Comparison of ENCODE assay signal across 22 mouse cellular contexts in genomic region chr7:99180162-99180561, GRCm38 (mm10). TPM values are rescaled to one million over a fixed set of nuclear protein-coding genes. Genes with fewer than 3 reads are reported as not detected.
A peak's percentile ranks its signal among the peaks of the same experiment; 100 is the strongest.
DNase-seq lines count a peak whose midpoint lies in the region; ATAC-seq and TF ChIP-seq lines count a peak whose summit lies in the region.
"Had no signal": no experiment of that assay in that cellular context is flagged by ENCODE, and none has a peak within 500 bp of the region (broad histone marks: within the 10 kb centered on the region; RNA-seq: fewer than 3 reads in every experiment).

No protein-coding gene starts in this region.

- no peaks in the 10 kb centered on the region for H3K36me3 ChIP-seq in lung, postnatal 0 days (ENCODE audit: insufficient read depth, low read length)
- H3K36me3 ChIP-seq in liver, embryonic 11.5 days (ENCODE audit: control insufficient read depth, insufficient read depth, low read length), result no peaks in the 10 kb centered on the region
- H3K36me3 ChIP-seq in small intestine, adult 2 months (ENCODE audit: control insufficient read depth, insufficient read depth, low read length), result peaks cover 11% of the 10 kb centered on the region
- H3K36me3 ChIP-seq in forebrain, embryonic 14.5 days (ENCODE audit: control insufficient read depth, insufficient read depth, low read length), result no peaks in the 10 kb centered on the region
- H3K36me3 ChIP-seq: embryonic facial prominence, embryonic 10.5 days; forebrain, embryonic 12.5 days; hindbrain, embryonic 13.5 days; limb, embryonic 15.5 days; neural tube, embryonic 15.5 days; stomach, embryonic 15.5 days had no signal

- H3K27me3 ChIP-seq in lung, postnatal 0 days (replicated peaks; ENCODE audit: insufficient read depth, low read length), result no peaks in the 10 kb centered on the region
- H3K27me3 ChIP-seq in liver, embryonic 11.5 days (replicated peaks; ENCODE audit: control insufficient read depth, insufficient read depth, low read length), result peaks cover 13% of the 10 kb centered on the region
- H3K27me3 ChIP-seq in small intestine, adult 2 months (ENCODE audit: control insufficient read depth, insufficient read depth, low read length), result no peaks in the 10 kb centered on the region
- no peaks in the 10 kb centered on the region; the same call in 1 of the 2 replicates for H3K27me3 ChIP-seq in forebrain, embryonic 14.5 days (replicated peaks; ENCODE audit: control insufficient read depth, insufficient read depth, low read length)
- H3K27me3 ChIP-seq: stomach, embryonic 15.5 days had no signal

- peaks cover 2% of the 10 kb centered on the region; the same call in 1 of the 2 replicates for H3K4me1 ChIP-seq in lung, postnatal 0 days (ENCODE audit: insufficient read depth, low read depth, low read length)
- peaks cover 4% of the 10 kb centered on the region for H3K4me1 ChIP-seq in liver, embryonic 11.5 days (replicated peaks; ENCODE audit: control insufficient read depth, insufficient read depth, low read length)
- H3K4me1 ChIP-seq in small intestine, adult 2 months (ENCODE audit: control insufficient read depth, insufficient read depth, insufficient read length, low read length), result peaks cover 29% of the 10 kb centered on the region; the same call in 1 of the 2 replicates
- H3K4me1 ChIP-seq in forebrain, embryonic 14.5 days (ENCODE audit: control insufficient read depth, insufficient read depth, low read length), result no peaks in the 10 kb centered on the region

- H3K9ac ChIP-seq in lung, postnatal 0 days (replicated peaks; ENCODE audit: low read depth), result no peak overlapping the region
- no peak overlapping the region for H3K9ac ChIP-seq in liver, embryonic 11.5 days (ENCODE audit: low read depth, low read length)
- no peak overlapping the region for H3K9ac ChIP-seq in forebrain, embryonic 14.5 days (ENCODE audit: low read length)
- H3K9ac ChIP-seq: forebrain, embryonic 12.5 days; limb, embryonic 15.5 days; neural tube, embryonic 15.5 days; stomach, embryonic 15.5 days had no signal

- H3K27ac ChIP-seq in lung, postnatal 0 days (ENCODE audit: low read length), result no peak overlapping the region
- H3K27ac ChIP-seq in liver, embryonic 11.5 days (ENCODE audit: low read depth, low read length), result no peak overlapping the region
- H3K27ac ChIP-seq in small intestine, adult 2 months (ENCODE audit: insufficient read depth, low read depth, low read length), result peak overlapping the region; percentile 2; the same call in 1 of the 2 replicates
- no peak overlapping the region for H3K27ac ChIP-seq in forebrain, embryonic 14.5 days (ENCODE audit: low read depth, low read length)
- H3K27ac ChIP-seq: embryonic facial prominence, embryonic 10.5 days; forebrain, embryonic 12.5 days; hindbrain, embryonic 13.5 days; limb, embryonic 15.5 days; neural tube, embryonic 15.5 days; stomach, embryonic 15.5 days had no signal

- no peak for TF ChIP-seq POLR2A in small intestine, adult 2 months (IDR thresholded peaks at IDR 0.05; ENCODE audit: low read depth, low read length)

- H3K4me3 ChIP-seq in lung, postnatal 0 days (ENCODE audit: low read depth, low read length), result no peak overlapping the region
- no peak overlapping the region for H3K4me3 ChIP-seq in liver, embryonic 11.5 days (ENCODE audit: low read depth, low read length)
- no peak overlapping the region for H3K4me3 ChIP-seq in small intestine, adult 2 months (ENCODE audit: low read depth, low read length)
- H3K4me3 ChIP-seq in forebrain, embryonic 14.5 days (ENCODE audit: low read depth, low read length), result no peak overlapping the region
- H3K4me3 ChIP-seq: embryonic facial prominence, embryonic 10.5 days; forebrain, embryonic 12.5 days; hindbrain, embryonic 13.5 days; limb, embryonic 15.5 days; neural tube, embryonic 15.5 days had no signal

- peak; percentile 85 for DNase-seq in heart, adult 11 months
- DNase-seq in heart, adult 9 months (ENCODE audit: low spot score in 2 of 2), result no peak
- no peak for DNase-seq in lung, postnatal 0 days (ENCODE audit: low spot score)
- DNase-seq in lung, postnatal 10 days, result no peak
- no peak for DNase-seq in liver, embryonic 11.5 days (ENCODE audit: low spot score)
- no peak for DNase-seq in B cell, adult 2 months
- no peak for DNase-seq in forebrain, embryonic 14.5 days (ENCODE audit: low spot score)
- DNase-seq: cerebellum, adult 8-10 months; gastrocnemius, postnatal 25 days; kidney, postnatal 10 days; lung, postnatal 4 days; right cerebral cortex, postnatal 25 days; thymus, postnatal 25 days had no signal

- H3K9me3 ChIP-seq in lung, postnatal 0 days (ENCODE audit: low read length), result no peaks in the 10 kb centered on the region
- no peaks in the 10 kb centered on the region for H3K9me3 ChIP-seq in liver, embryonic 11.5 days (ENCODE audit: control insufficient read depth, low read length)
- H3K9me3 ChIP-seq in forebrain, embryonic 14.5 days (replicated peaks; ENCODE audit: control insufficient read depth, low read length), result no peaks in the 10 kb centered on the region
- H3K9me3 ChIP-seq: embryonic facial prominence, embryonic 10.5 days; forebrain, embryonic 12.5 days; hindbrain, embryonic 13.5 days; limb, embryonic 15.5 days; neural tube, embryonic 15.5 days; stomach, embryonic 15.5 days had no signal

- no peak for ATAC-seq in lung, postnatal 0 days
- no peak for ATAC-seq in liver, embryonic 11.5 days (replicated peaks; ENCODE audit: low FRiP score)
- no peak for ATAC-seq in forebrain, embryonic 14.5 days
- ATAC-seq: midbrain, embryonic 16.5 days had no signal

- no peak for TF ChIP-seq EP300 in lung, postnatal 0 days (IDR thresholded peaks at IDR 0.05)

- WGBS in lung, postnatal 0 days, result 64% methylated on average over 1 of the region's 1 CpGs
- 72% methylated on average over 1 of the region's 1 CpGs for WGBS in liver, embryonic 11.5 days
- WGBS in small intestine, adult 2 months, result 23% methylated on average over 1 of the region's 1 CpGs
- 88% methylated on average over 1 of the region's 1 CpGs for whole genome bisulfite sequencing in forebrain, embryonic 14.5 days

- TF ChIP-seq CTCF in lung, postnatal 0 days (IDR thresholded peaks at IDR 0.05), result peak; percentile 5; the same call in 1 of the 2 replicates
- no peak for TF ChIP-seq CTCF in small intestine, adult 2 months (IDR thresholded peaks at IDR 0.05; ENCODE audit: extremely low read depth, insufficient read length, insufficient replicate concordance, low read depth, low read length)

- no peak overlapping the region for H3K4me2 ChIP-seq in lung, postnatal 0 days (replicated peaks; ENCODE audit: low read depth, low read length)
- peak overlapping the region; percentile 100 for H3K4me2 ChIP-seq in liver, embryonic 11.5 days
- H3K4me2 ChIP-seq in forebrain, embryonic 14.5 days (ENCODE audit: low read length), result no peak overlapping the region
- H3K4me2 ChIP-seq: forebrain, embryonic 12.5 days; heart, embryonic 11.5 days; hindbrain, embryonic 13.5 days; limb, embryonic 15.5 days; neural tube, embryonic 15.5 days had no signal

RNA-seq across cellular contexts. Expression of gene Dgat2, which starts 2.4 kb away (rescaled TPM):
- 14.6 and 15.3 TPM in 2 replicates for polyA plus RNA-seq in lung, postnatal 0 days (2015; fragmentation: Nextera tagmentation; extraction: Ambion mirVana)
- polyA plus RNA-seq in liver, embryonic 11.5 days (2014; fragmentation: Nextera tagmentation; extraction: Ambion mirVana), result 59.9 and 60.1 TPM in 2 replicates
- 159 and 234 TPM in 2 replicates for polyA plus RNA-seq in small intestine, adult 2 months (2012; rRNA removed)
- 11.9 and 14.9 TPM in 2 replicates for polyA plus RNA-seq in forebrain, embryonic 14.5 days (2014; fragmentation: Nextera tagmentation; extraction: Ambion mirVana)

RNA-seq across cellular contexts. Expression of gene Uvrag, which starts 39.2 kb away (rescaled TPM):
- 23.4 and 28.6 TPM in 2 replicates for polyA plus RNA-seq in lung, postnatal 0 days (2015; fragmentation: Nextera tagmentation; extraction: Ambion mirVana)
- 14.5 and 16.2 TPM in 2 replicates for polyA plus RNA-seq in liver, embryonic 11.5 days (2014; fragmentation: Nextera tagmentation; extraction: Ambion mirVana)
- polyA plus RNA-seq in small intestine, adult 2 months (2012; rRNA removed), result 14.8 and 28.2 TPM in 2 replicates
- polyA plus RNA-seq in forebrain, embryonic 14.5 days (2014; fragmentation: Nextera tagmentation; extraction: Ambion mirVana), result 12.2 and 13.2 TPM in 2 replicates

RNA-seq across cellular contexts. Expression of gene Mogat2, which starts 58.3 kb away (rescaled TPM):
- polyA plus RNA-seq in lung, postnatal 0 days (2015; fragmentation: Nextera tagmentation; extraction: Ambion mirVana), result 0.27 and 0.55 TPM in 2 replicates
- 37.8 and 42.2 TPM in 2 replicates for polyA plus RNA-seq in liver, embryonic 11.5 days (2014; fragmentation: Nextera tagmentation; extraction: Ambion mirVana)
- polyA plus RNA-seq in small intestine, adult 2 months (2012; rRNA removed), result 377 and 652 TPM in 2 replicates
- polyA plus RNA-seq in forebrain, embryonic 14.5 days (2014; fragmentation: Nextera tagmentation; extraction: Ambion mirVana), result 3.1 and 3.2 TPM in 2 replicates
